Mouse (Mus musculus) embryonic fibroblast, embryonic 13.5 days (primary cell): ENCODE measurements around the gene Sox18. TPM values are rescaled to one million over a fixed set of nuclear protein-coding genes. Genes with fewer than 3 reads are reported as not detected.

Experiments used
- H3K27ac ChIP-seq: 2 replicates; pipeline ENCODE4 v1.5.1; 2012; ENCODE audit warnings: low read length, control low read depth, inconsistent platforms; ENCODE audit not compliant: insufficient read depth
- H3K4me1 ChIP-seq: 2 replicates; pipeline ENCODE4 v1.6.1; 2011; ENCODE audit warnings: low read length; ENCODE audit not compliant: control insufficient read depth, insufficient read depth
- H3K4me3 ChIP-seq: 2 replicates; pipeline ENCODE4 v1.5.1; 2011; ENCODE audit warnings: mild to moderate bottlenecking, control low read depth, low read length; ENCODE audit not compliant: insufficient read depth
- CTCF ChIP-seq: IDR thresholded peaks from 2 replicates; pipeline ENCODE4 v1.5.1; 2011; ENCODE audit warnings: mild to moderate bottlenecking, control low read depth, low read length, moderate library complexity, borderline replicate concordance; ENCODE audit not compliant: insufficient read depth
- POLR2A ChIP-seq: IDR thresholded peaks from 2 replicates; pipeline ENCODE4 v1.6.1; 2011; ENCODE audit warnings: low read depth, mild to moderate bottlenecking, control low read depth, low read length, moderate library complexity
- polyA plus RNA-seq: library from polyadenylated mRNA; stranded (reverse); fragments of >200 nt; gene quantifications from 2 replicates; pipeline ENCODE4 v1.2.4, GENCODE M21; 2011; ENCODE audit warnings: low read depth; ENCODE audit not compliant: missing spikeins, insufficient read length

Gene Sox18
- polyA plus RNA-seq, 1 experiment, result not detected

- no peak overlapping the region for H3K27ac ChIP-seq
- no peaks in the 10 kb centered on the region for H3K4me1 ChIP-seq
- H3K4me3 ChIP-seq, result no peak overlapping the region
- TF ChIP-seq POLR2A (no peak), CTCF (no peak)
These were observed 2.1 kb upstream of the Sox18 start for GRCm38 (mm10) chr2:181673501-181673900.

GRCm38 (mm10) chr2:181671984-181672383 lies 544 bp upstream of the Sox18 start:
- Histone ChIP-seq H3K27ac (no peak overlapping the region), H3K4me1 (no peaks in the 10 kb centered on the region), H3K4me3 (no peak overlapping the region)
- TF ChIP-seq CTCF (no peak), POLR2A (no peak)

GRCm38 (mm10) chr2:181670913-181671311 lies 528 bp downstream of the Sox18 start:
- no peaks in the 10 kb centered on the region for H3K4me1 ChIP-seq
- H3K27ac ChIP-seq, result no peak overlapping the region
- H3K4me3 ChIP-seq, result peak overlapping the region; percentile 31; the same call in 1 of the 2 replicates
- TF ChIP-seq POLR2A (no peak), CTCF (no peak)

GRCm38 (mm10) chr2:181670285-181670912 lies 1.0 kb downstream of the Sox18 start:
- TF ChIP-seq POLR2A (no peak), CTCF (no peak)
- Histone ChIP-seq H3K4me3 (no peak overlapping the region), H3K4me1 (no peaks in the 10 kb centered on the region), H3K27ac (no peak overlapping the region)

GRCm38 (mm10) chr2:181663298-181663630 lies 8.2 kb downstream of the Sox18 start:
- Histone ChIP-seq H3K4me1 (no peaks in the 10 kb centered on the region), H3K27ac (no peak overlapping the region), H3K4me3 (no peak overlapping the region)
- TF ChIP-seq POLR2A (no peak), CTCF (no peak)

- TF ChIP-seq CTCF, result no peak
- TF ChIP-seq POLR2A, result no peak
- no peak overlapping the region for H3K4me3 ChIP-seq
- H3K27ac ChIP-seq, result no peak overlapping the region
- no peaks in the 10 kb centered on the region for H3K4me1 ChIP-seq
These were observed 8.7 kb downstream of the Sox18 start for GRCm38 (mm10) chr2:181662620-181663297.

- TF ChIP-seq POLR2A (no peak), CTCF (peak; percentile 72; the same call in 1 of the 2 replicates)
- Histone ChIP-seq H3K27ac (no peak overlapping the region), H3K4me3 (no peak overlapping the region), H3K4me1 (no peaks in the 10 kb centered on the region)
These were observed 11.8 kb downstream of the Sox18 start for GRCm38 (mm10) chr2:181659609-181660055.

GRCm38 (mm10) chr2:181658930-181659555 lies 12.4 kb downstream of the Sox18 start:
- Histone ChIP-seq H3K4me3 (no peak overlapping the region), H3K4me1 (no peaks in the 10 kb centered on the region), H3K27ac (no peak overlapping the region)
- TF ChIP-seq POLR2A (no peak), CTCF (peak; percentile 76; the same call in 1 of the 2 replicates)

- H3K4me1 ChIP-seq, result no peaks in the 10 kb centered on the region
- TF ChIP-seq POLR2A, result no peak
- no peak for TF ChIP-seq CTCF
These were observed 12.9 kb downstream of the Sox18 start for GRCm38 (mm10) chr2:181658528-181658927.

GRCm38 (mm10) chr2:181657441-181657840 lies 14.0 kb downstream of the Sox18 start:
- no peak overlapping the region for H3K4me3 ChIP-seq
- no peaks in the 10 kb centered on the region for H3K4me1 ChIP-seq
- TF ChIP-seq CTCF (no peak), POLR2A (no peak)
- H3K27ac ChIP-seq, result no peak overlapping the region

More at GRCm38 (mm10) chr2:181658528-181658927, 12.9 kb downstream of the Sox18 start:
- no peak overlapping the region for H3K4me3 ChIP-seq
- H3K27ac ChIP-seq, result no peak overlapping the region
